ENCODE assay signal across 10 mouse cellular contexts in genomic region chr4:135911531-135911930, GRCm38 (mm10). TPM values are rescaled to one million over a fixed set of nuclear protein-coding genes. Genes with fewer than 3 reads are reported as not detected.
DNase-seq lines count a peak whose midpoint lies in the region; ATAC-seq and TF ChIP-seq lines count a peak whose summit lies in the region.
"Had no signal": no experiment of that assay in that cellular context is flagged by ENCODE, and none has a peak within 500 bp of the region (broad histone marks: within the 10 kb centered on the region; RNA-seq: fewer than 3 reads in every experiment).

No protein-coding gene starts in this region.

- no peak overlapping the region for H3K4me2 ChIP-seq in liver, embryonic 12.5 days
- H3K4me2 ChIP-seq: midbrain, embryonic 13.5 days had no signal

- ATAC-seq in liver, embryonic 12.5 days, result peak; percentile 64
- ATAC-seq: midbrain, embryonic 13.5 days had no signal

- peaks cover 2% of the 10 kb centered on the region; the same call in 1 of the 2 replicates for H3K36me3 ChIP-seq in liver, embryonic 12.5 days
- H3K36me3 ChIP-seq: midbrain, embryonic 13.5 days had no signal

- intact Hi-C loops in gastrocnemius, adult 2 months (cut with DNase I), result no loop called here

- peak overlapping the region; percentile 63; the same call in 1 of the 2 replicates for H3K27ac ChIP-seq in liver, embryonic 12.5 days
- no peak overlapping the region for H3K27ac ChIP-seq in gastrocnemius, adult 2 months

- H3K27me3 ChIP-seq in liver, embryonic 12.5 days (replicated peaks), result no peaks in the 10 kb centered on the region
- H3K27me3 ChIP-seq: midbrain, embryonic 13.5 days had no signal

- no peak overlapping the region for H3K9ac ChIP-seq in liver, embryonic 12.5 days
- H3K9ac ChIP-seq: midbrain, embryonic 13.5 days had no signal

- H3K4me1 ChIP-seq in liver, embryonic 12.5 days, result peaks cover 50% of the 10 kb centered on the region

- peak; percentile 64 to 74 for DNase-seq in spleen, postnatal 36 days (ENCODE audit: low spot score in 2 of 2)
- no peak for DNase-seq in spleen, adult 18-20 months
- DNase-seq in kidney, adult 18-20 months, result peak; percentile 35
- no peak for DNase-seq in ovary, adult 18-20 months (ENCODE audit: low spot score)
- DNase-seq in urinary bladder, postnatal 14 days (ENCODE audit: low spot score), result no peak
- DNase-seq in gastrocnemius, adult 2 months, result no peak
- DNase-seq: cerebellum, adult 9-11 months; heart, adult 18-20 months had no signal

- TF ChIP-seq CTCF in gastrocnemius, adult 2 months (IDR thresholded peaks at IDR 0.05), result no peak

- H3K9me3 ChIP-seq in liver, embryonic 12.5 days (replicated peaks), result no peaks in the 10 kb centered on the region
- H3K9me3 ChIP-seq: midbrain, embryonic 13.5 days had no signal

- WGBS in liver, embryonic 12.5 days (ENCODE audit: insufficient replicate concordance), result 22% methylated on average over 7 of the region's 7 CpGs

- H3K4me3 ChIP-seq in liver, embryonic 12.5 days, result no peak overlapping the region
- no peak overlapping the region for H3K4me3 ChIP-seq in gastrocnemius, adult 2 months
- H3K4me3 ChIP-seq: midbrain, embryonic 13.5 days had no signal

RNA-seq across cellular contexts. Expression of gene Fuca1, which starts 9.0 kb away (rescaled TPM):
- 22.2 and 23.8 TPM in 2 replicates for polyA plus RNA-seq in liver, embryonic 12.5 days (2016; fragmentation: Nextera tagmentation; extraction: Ambion mirVana)
- total RNA-seq in gastrocnemius, adult 2 months (2021), result 10 to 100 TPM; 17.0 to 23.0 TPM

RNA-seq across cellular contexts. Expression of gene Cnr2, which starts 16.3 kb away (rescaled TPM):
- 3.9 and 4.3 TPM in 2 replicates for polyA plus RNA-seq in liver, embryonic 12.5 days (2016; fragmentation: Nextera tagmentation; extraction: Ambion mirVana)
- under 1 TPM; 0.10 to 0.11 TPM for total RNA-seq in gastrocnemius, adult 2 months (2021)

RNA-seq across cellular contexts. Expression of gene Hmgcl, which starts 34.7 kb away (rescaled TPM):
- polyA plus RNA-seq in liver, embryonic 12.5 days (2016; fragmentation: Nextera tagmentation; extraction: Ambion mirVana), result 67.4 and 71.1 TPM in 2 replicates
- 10 to 100 TPM; 31.7 to 43.4 TPM for total RNA-seq in gastrocnemius, adult 2 months (2021)

RNA-seq across cellular contexts. Expression of gene Pnrc2, which starts 37.9 kb away (rescaled TPM):
- 91.1 and 98.9 TPM in 2 replicates for polyA plus RNA-seq in liver, embryonic 12.5 days (2016; fragmentation: Nextera tagmentation; extraction: Ambion mirVana)
- total RNA-seq in gastrocnemius, adult 2 months (2021), result 10 to 100 TPM; 36.7 to 44.8 TPM

RNA-seq across cellular contexts. Expression of gene Gale, which starts 52.0 kb away (rescaled TPM):
- polyA plus RNA-seq in liver, embryonic 12.5 days (2016; fragmentation: Nextera tagmentation; extraction: Ambion mirVana), result 36.0 and 41.2 TPM in 2 replicates
- total RNA-seq in gastrocnemius, adult 2 months (2021), result under 1 TPM in 1 of 2 experiments, not detected in 1; 0.47 TPM

Comparison
In these comparisons a context has a peak if more than half of its experiments do, and no peak if none do; other contexts are left out.
1. DNase-seq: peak in spleen, postnatal 36 days (2 of 2) and kidney, adult 18-20 months (single experiment); none in spleen, adult 18-20 months (0 of 2), ovary, adult 18-20 months (single experiment), urinary bladder, postnatal 14 days (single experiment) and gastrocnemius, adult 2 months (single experiment).